Mouse (Mus musculus) erythroblast, embryonic 14.5 days (primary cell): ENCODE measurements at regions not wholly inside any gene's neighbourhood (a gene's known extent, or its start where the extent isn't known, plus 50 kb on each side); places are given as distances from the start of the nearest gene placed in this dataset.

ENCODE experiments used
- H3K27me3 ChIP-seq: 2 replicates; pipeline ENCODE4 v1.6.1; 2012; ENCODE audit warnings: inconsistent platforms; ENCODE audit not compliant: control insufficient read depth
- H3K36me3 ChIP-seq: 2 replicates; pipeline ENCODE4 v1.6.1; 2012; ENCODE audit warnings: mild to moderate bottlenecking, inconsistent platforms; ENCODE audit not compliant: control insufficient read depth
- H3K4me1 ChIP-seq: 2 replicates; pipeline ENCODE4 v1.6.1; 2012; ENCODE audit warnings: inconsistent platforms; ENCODE audit not compliant: control insufficient read depth
- H3K4me3 ChIP-seq: replicated peaks from 2 replicates; pipeline ENCODE3; 2012; ENCODE audit warnings: moderate library complexity, mild to moderate bottlenecking, inconsistent platforms
- H3K9me3 ChIP-seq: 2 replicates; pipeline ENCODE4 v1.6.1; 2012; ENCODE audit warnings: low read length, inconsistent platforms, mixed read lengths; ENCODE audit not compliant: control insufficient read depth
- GATA1 ChIP-seq: IDR thresholded peaks from 2 replicates; pipeline ENCODE4 v1.6.1; 2012; ENCODE audit warnings: low read length, inconsistent platforms, mixed read lengths
- TAL1 ChIP-seq: IDR thresholded peaks from 3 replicates; pipeline ENCODE4 v1.6.1; 2012; ENCODE audit warnings: low read length, inconsistent platforms, mixed read lengths

- H3K4me3 ChIP-seq = no peak overlapping the region
- peaks cover 84% of the 10 kb centered on the region for H3K9me3 ChIP-seq
- H3K27me3 ChIP-seq = no peaks in the 10 kb centered on the region
- H3K4me1 ChIP-seq = no peaks in the 10 kb centered on the region
- no peaks in the 10 kb centered on the region for H3K36me3 ChIP-seq
- TF ChIP-seq TAL1 = no peak
- TF ChIP-seq GATA1 = no peak
Measured at GRCm38 (mm10) chr12:107708812-107709211, 220.4 kb downstream of the 3110018I06Rik start.

- Histone ChIP-seq H3K27me3 (no peaks in the 10 kb centered on the region), H3K36me3 (no peaks in the 10 kb centered on the region), H3K4me3 (no peak overlapping the region), H3K9me3 (peaks cover 77% of the 10 kb centered on the region), H3K4me1 (no peaks in the 10 kb centered on the region)
- TF ChIP-seq TAL1 (no peak), GATA1 (no peak)
Measured at GRCm38 (mm10) chr12:107711017-107711416, 222.6 kb downstream of the 3110018I06Rik start.

DNA sequence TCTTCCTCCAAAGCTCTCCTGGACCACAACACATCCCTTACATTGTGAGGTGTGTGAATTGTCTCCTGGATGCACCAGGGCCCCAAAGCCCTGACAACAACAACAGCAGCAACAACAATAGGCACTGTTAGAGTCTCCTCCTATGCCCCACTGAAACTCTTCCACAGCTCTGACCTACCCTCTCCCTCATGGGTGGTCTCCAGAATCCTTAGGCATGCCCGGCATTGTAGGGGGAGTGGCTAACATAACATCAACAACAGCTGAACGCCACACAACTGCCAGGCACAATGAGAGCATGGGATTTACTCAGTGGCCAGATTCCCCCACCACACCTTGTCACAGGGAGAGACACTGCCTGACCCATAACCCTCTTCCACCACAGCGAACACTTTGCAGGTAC is 223.2 kb downstream of the 3110018I06Rik start:
- no peaks in the 10 kb centered on the region for H3K27me3 ChIP-seq
- H3K4me1 ChIP-seq = no peaks in the 10 kb centered on the region
- H3K36me3 ChIP-seq = no peaks in the 10 kb centered on the region
- TF ChIP-seq TAL1 (no peak), GATA1 (no peak)
- H3K4me3 ChIP-seq = no peak overlapping the region
- H3K9me3 ChIP-seq = peaks cover 76% of the 10 kb centered on the region

DNA sequence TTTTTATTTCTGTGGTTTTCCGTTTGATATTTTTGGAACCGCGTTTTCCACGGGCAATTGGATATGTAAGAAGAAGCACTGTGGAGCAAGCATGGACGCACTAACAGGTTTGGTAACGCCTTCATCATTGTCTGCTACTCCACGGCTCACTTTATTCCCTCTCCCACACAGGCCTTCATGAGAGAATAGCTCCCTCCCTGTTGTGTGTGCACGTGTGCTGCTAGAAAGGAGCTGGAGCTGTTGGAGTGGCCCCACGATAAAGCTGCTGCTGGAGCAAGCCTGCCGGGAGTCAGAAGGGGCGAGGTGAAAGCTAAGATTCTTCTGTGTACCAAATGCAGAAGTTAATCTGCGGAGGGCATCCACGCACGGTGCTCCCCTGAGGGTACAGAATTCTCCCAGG is 224.8 kb downstream of the 3110018I06Rik start:
- Histone ChIP-seq H3K27me3 (no peaks in the 10 kb centered on the region), H3K4me1 (no peaks in the 10 kb centered on the region), H3K4me3 (no peak overlapping the region), H3K36me3 (no peaks in the 10 kb centered on the region), H3K9me3 (peaks cover 72% of the 10 kb centered on the region)
- TF ChIP-seq TAL1 (no peak), GATA1 (no peak)

DNA sequence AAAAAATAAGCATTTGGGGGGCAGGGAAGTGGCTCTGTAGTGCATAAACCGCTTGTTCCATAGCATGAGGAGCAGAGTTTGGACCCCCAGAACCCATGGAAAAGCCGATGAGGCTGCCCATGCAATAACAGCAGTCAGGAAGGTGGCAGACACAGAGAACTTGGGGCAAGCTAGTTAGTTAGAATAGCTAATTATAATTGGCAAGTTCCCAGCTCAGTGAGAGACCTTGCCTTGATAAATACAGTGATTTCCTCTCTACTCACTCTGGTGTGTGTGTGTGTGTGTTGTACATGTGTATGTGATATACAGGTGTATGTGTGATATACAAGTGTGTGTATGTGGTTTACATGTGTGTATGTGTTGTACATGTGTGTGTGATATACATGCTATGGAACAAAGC is 226.4 kb downstream of the 3110018I06Rik start:
- Histone ChIP-seq H3K36me3 (no peaks in the 10 kb centered on the region), H3K4me1 (no peaks in the 10 kb centered on the region), H3K9me3 (peaks cover 77% of the 10 kb centered on the region), H3K4me3 (no peak overlapping the region), H3K27me3 (no peaks in the 10 kb centered on the region)
- TF ChIP-seq GATA1 (no peak), TAL1 (no peak)

- Histone ChIP-seq H3K4me1 (no peaks in the 10 kb centered on the region), H3K9me3 (peaks cover 71% of the 10 kb centered on the region), H3K4me3 (no peak overlapping the region), H3K36me3 (no peaks in the 10 kb centered on the region), H3K27me3 (no peaks in the 10 kb centered on the region)
- TF ChIP-seq GATA1 (no peak), TAL1 (no peak)
Measured at GRCm38 (mm10) chr12:107715871-107716270, 227.4 kb downstream of the 3110018I06Rik start.

DNA sequence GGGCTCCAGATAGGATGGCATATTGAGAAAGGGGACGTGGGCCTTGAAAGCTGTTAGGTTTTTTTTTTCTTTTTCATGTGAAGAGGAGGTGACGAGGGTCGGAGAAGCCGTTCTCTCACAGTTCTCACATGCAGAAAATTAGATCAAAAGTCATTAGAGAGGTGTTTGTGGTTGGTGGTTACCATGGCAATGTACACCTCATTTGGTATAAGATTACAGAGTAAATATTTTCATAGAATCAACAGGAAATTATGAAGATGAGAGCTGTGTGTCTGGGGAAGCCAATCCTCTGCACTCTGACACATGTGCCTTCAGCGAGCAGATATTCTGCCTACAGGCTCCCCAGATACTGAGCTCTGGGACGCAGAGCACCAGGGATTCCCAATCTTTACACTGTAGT is 232.5 kb downstream of the 3110018I06Rik start:
- Histone ChIP-seq H3K36me3 (no peaks in the 10 kb centered on the region), H3K27me3 (no peaks in the 10 kb centered on the region), H3K4me1 (no peaks in the 10 kb centered on the region)

GRCm38 (mm10) chr12:107723062-107723859 is 234.8 kb downstream of the 3110018I06Rik start:
- H3K9me3 ChIP-seq = peaks cover 59% of the 10 kb centered on the region
- no peaks in the 10 kb centered on the region for H3K36me3 ChIP-seq
- H3K27me3 ChIP-seq = no peaks in the 10 kb centered on the region
- no peak overlapping the region for H3K4me3 ChIP-seq
- TF ChIP-seq GATA1 = no peak
- TF ChIP-seq TAL1 = no peak
- no peaks in the 10 kb centered on the region for H3K4me1 ChIP-seq

More for the DNA sequence above, 232.5 kb downstream of the 3110018I06Rik start:
- Histone ChIP-seq H3K9me3 (peaks cover 67% of the 10 kb centered on the region), H3K4me3 (no peak overlapping the region)
- TF ChIP-seq GATA1 (no peak), TAL1 (no peak)

GRCm38 (mm10) chr12:107723860-107724320 is 235.5 kb downstream of the 3110018I06Rik start:
- no peaks in the 10 kb centered on the region for H3K36me3 ChIP-seq
- no peaks in the 10 kb centered on the region for H3K4me1 ChIP-seq
- H3K27me3 ChIP-seq = no peaks in the 10 kb centered on the region
- H3K9me3 ChIP-seq = peaks cover 59% of the 10 kb centered on the region
- TF ChIP-seq GATA1 (no peak), TAL1 (no peak)
- no peak overlapping the region for H3K4me3 ChIP-seq
